Mouse (Mus musculus) neural tube, embryonic 12.5 days (tissue): ENCODE data around the gene AI413582. TPM values are rescaled to one million over a fixed set of nuclear protein-coding genes. Genes with fewer than 3 reads are reported as not detected.
A peak's percentile ranks its signal among the peaks of the same experiment; 100 is the strongest.

Experiments
- ATAC-seq: fragments of 200-750 bp; cut with Nextera tagmentation; 2 replicates; pipeline ENCODE4 v1.8.0; 2017; ENCODE audit warnings: low read depth, mild to moderate bottlenecking, moderate TSS enrichment, moderate library complexity; ENCODE audit not compliant: low FRiP score
- H3K27ac ChIP-seq: fragments of 300-500 bp; sonication (generic); 2 replicates; pipeline ENCODE4 v1.5.1; 2016
- H3K27me3 ChIP-seq: fragments of 300-500 bp; sonication (generic); replicated peaks from 2 replicates; pipeline ENCODE4 v1.6.1; 2016; ENCODE audit warnings: mild to moderate bottlenecking
- H3K36me3 ChIP-seq: fragments of 300-500 bp; sonication (generic); 2 replicates; pipeline ENCODE4 v1.6.1; 2016; ENCODE audit warnings: mild to moderate bottlenecking
- H3K4me1 ChIP-seq: fragments of 300-500 bp; sonication (generic); 2 replicates; pipeline ENCODE4 v1.6.1; 2016
- H3K4me2 ChIP-seq: fragments of 300-500 bp; sonication (generic); replicated peaks from 2 replicates; pipeline ENCODE4 v1.6.1; 2016; ENCODE audit warnings: mild to moderate bottlenecking
- H3K4me3 ChIP-seq: fragments of 300-500 bp; sonication (generic); 2 replicates; pipeline ENCODE4 v1.5.1; 2016
- H3K9ac ChIP-seq: fragments of 300-500 bp; sonication (generic); 2 replicates; pipeline ENCODE4 v1.6.1; 2016; ENCODE audit warnings: mild to moderate bottlenecking
- H3K9me3 ChIP-seq: fragments of 300-500 bp; sonication (generic); 2 replicates; pipeline ENCODE4 v1.6.1; 2016; ENCODE audit warnings: mild to moderate bottlenecking
- WGBS: fragments of 180-500 bp; shearing (Covaris S2); methylation state at CpG from one replicate; pipeline ENCODE4 v1.1.7; 2016; 5-methylcytosine and 5-hydroxymethylcytosine counted together
- polyA plus RNA-seq: library from polyadenylated mRNA; unstranded; fragments of >200 nt; fragmentation: Nextera tagmentation; extraction: Ambion mirVana; gene quantifications from 2 replicates; pipeline ENCODE4 v1.2.1, GENCODE M21; 2016

AI413582 gene
- polyA plus RNA-seq, 1 experiment from 2014 or later: 30.9 TPM

- H3K4me2 ChIP-seq: no peak overlapping the region
- H3K27me3 ChIP-seq: no peaks in the 10 kb centered on the region
- ATAC-seq: no peak
- no peak overlapping the region for H3K27ac ChIP-seq
- H3K4me1 ChIP-seq: peaks cover under 1% of the 10 kb centered on the region
- H3K9me3 ChIP-seq: no peaks in the 10 kb centered on the region
- H3K9ac ChIP-seq: no peak overlapping the region
- H3K4me3 ChIP-seq: no peak overlapping the region
- WGBS: 95% methylated on average over 15 of the region's 15 CpGs
- peaks cover 50% of the 10 kb centered on the region for H3K36me3 ChIP-seq
These were observed 30.3 kb upstream of the AI413582 start for GRCm38 (mm10) chr17:27595659-27596375.

DNA sequence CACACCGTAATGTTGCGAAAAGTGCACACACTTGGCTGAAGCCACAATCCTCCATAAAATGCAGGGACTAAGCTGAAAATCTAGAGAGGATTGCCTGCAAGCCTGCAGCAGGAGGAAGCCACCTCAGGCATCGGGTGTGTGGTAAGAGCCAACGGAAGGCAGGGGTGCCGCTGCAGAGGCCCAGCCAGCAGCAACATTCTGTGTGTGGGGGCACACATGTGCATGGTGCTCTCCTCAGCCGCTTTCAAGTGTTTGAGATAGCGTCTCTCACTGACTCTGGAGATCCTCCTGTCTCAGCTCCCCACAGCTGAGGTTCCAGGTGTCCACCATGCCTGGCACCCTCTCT is 27.0 kb upstream of the AI413582 start:
- Histone ChIP-seq H3K9ac (no peak overlapping the region), H3K27me3 (no peaks in the 10 kb centered on the region), H3K4me3 (no peak overlapping the region), H3K36me3 (peaks cover 75% of the 10 kb centered on the region), H3K27ac (no peak overlapping the region), H3K9me3 (no peaks in the 10 kb centered on the region), H3K4me1 (no peaks in the 10 kb centered on the region), H3K4me2 (no peak overlapping the region)
- 99% methylated on average over 7 of the region's 7 CpGs for WGBS
- ATAC-seq: no peak

- no peak overlapping the region for H3K9ac ChIP-seq
- no peak overlapping the region for H3K27ac ChIP-seq
- H3K36me3 ChIP-seq: peaks cover 75% of the 10 kb centered on the region
- no peak overlapping the region for H3K4me3 ChIP-seq
- H3K4me1 ChIP-seq: no peaks in the 10 kb centered on the region
- no peak for ATAC-seq
- H3K9me3 ChIP-seq: no peaks in the 10 kb centered on the region
- whole genome bisulfite sequencing: 91% methylated on average over 12 of the region's 12 CpGs
- no peaks in the 10 kb centered on the region for H3K27me3 ChIP-seq
- no peak overlapping the region for H3K4me2 ChIP-seq
These were observed 26.4 kb upstream of the AI413582 start for GRCm38 (mm10) chr17:27591826-27592564.

GRCm38 (mm10) chr17:27588231-27588630 is 22.7 kb upstream of the AI413582 start:
- Histone ChIP-seq H3K27me3 (no peaks in the 10 kb centered on the region), H3K4me3 (no peak overlapping the region), H3K4me2 (no peak overlapping the region), H3K4me1 (no peaks in the 10 kb centered on the region), H3K27ac (no peak overlapping the region), H3K9me3 (no peaks in the 10 kb centered on the region), H3K9ac (0 out of 2 replicates have a peak overlapping the region, but pooled peaks have one; percentile 35), H3K36me3 (peaks cover 65% of the 10 kb centered on the region)
- 84% methylated on average over 8 of the region's 8 CpGs for WGBS
- ATAC-seq: no peak

- Histone ChIP-seq H3K4me3 (no peak overlapping the region), H3K4me1 (no peaks in the 10 kb centered on the region), H3K4me2 (no peak overlapping the region), H3K9ac (no peak overlapping the region), H3K9me3 (no peaks in the 10 kb centered on the region), H3K27ac (no peak overlapping the region), H3K36me3 (peaks cover 65% of the 10 kb centered on the region), H3K27me3 (no peaks in the 10 kb centered on the region)
- no peak for ATAC-seq
- 81% methylated on average over 12 of the region's 12 CpGs for WGBS
These were observed 21.7 kb upstream of the AI413582 start for GRCm38 (mm10) chr17:27587252-27587651.

DNA sequence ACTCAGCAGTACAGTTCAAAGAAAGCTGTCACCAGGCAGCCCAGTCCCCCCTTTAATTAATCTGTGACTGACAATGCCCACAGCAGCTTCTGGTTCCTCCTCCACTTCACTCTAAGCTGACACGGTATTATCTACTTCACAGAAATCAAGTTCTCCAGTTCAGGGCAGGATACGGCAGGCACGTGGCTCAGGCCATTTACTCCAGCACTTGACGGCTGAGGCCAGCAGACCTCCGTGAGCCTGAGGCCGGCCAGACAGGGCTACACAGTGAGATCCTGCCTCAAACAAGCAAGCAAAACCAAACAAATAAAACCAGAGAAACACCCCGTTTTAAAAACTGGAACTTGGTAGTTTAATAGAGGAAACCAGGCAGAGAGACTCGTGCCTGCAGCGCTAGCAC is 21.1 kb upstream of the AI413582 start:
- 80% methylated on average over 9 of the region's 9 CpGs for WGBS
- Histone ChIP-seq H3K9ac (no peak overlapping the region), H3K4me1 (no peaks in the 10 kb centered on the region), H3K27me3 (no peaks in the 10 kb centered on the region), H3K27ac (no peak overlapping the region), H3K4me3 (no peak overlapping the region), H3K36me3 (peaks cover 65% of the 10 kb centered on the region), H3K4me2 (no peak overlapping the region), H3K9me3 (no peaks in the 10 kb centered on the region)
- ATAC-seq: no peak

DNA sequence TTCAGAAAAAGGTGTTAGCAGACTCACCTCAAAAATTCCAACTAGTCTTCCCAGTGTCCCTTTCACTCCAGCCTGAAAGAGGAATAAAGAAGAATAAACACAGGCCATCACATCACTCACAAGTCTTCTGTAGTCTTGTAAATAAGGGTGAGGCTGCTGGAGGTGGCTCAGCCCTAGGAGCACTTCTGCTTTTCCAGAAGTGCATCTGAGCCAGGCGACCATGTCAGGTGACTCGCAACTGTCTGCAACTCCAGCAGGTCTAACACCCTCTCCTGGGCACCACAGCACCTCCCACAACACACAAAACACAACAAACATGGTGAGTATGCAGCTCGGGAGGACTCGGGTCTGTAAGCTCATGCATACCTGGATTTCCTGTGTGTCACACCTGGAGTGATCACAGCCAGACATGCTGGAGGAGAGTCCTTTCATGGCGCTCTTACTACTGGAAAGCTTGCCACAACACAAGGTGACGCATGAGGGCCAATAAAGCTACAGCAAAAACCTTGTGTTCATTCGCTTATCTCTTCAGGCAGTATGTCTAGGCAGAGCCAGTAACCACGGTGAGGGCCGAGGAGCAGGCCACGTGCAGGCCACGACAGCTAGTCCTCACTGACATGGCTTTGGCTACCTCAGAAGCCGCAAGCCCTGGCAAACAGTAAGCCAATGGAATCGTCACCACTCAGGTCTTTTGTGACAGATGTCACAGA is 17.8 kb upstream of the AI413582 start:
- Histone ChIP-seq H3K36me3 (peaks cover 76% of the 10 kb centered on the region), H3K4me1 (no peaks in the 10 kb centered on the region), H3K9me3 (no peaks in the 10 kb centered on the region), H3K4me3 (no peak overlapping the region), H3K27ac (no peak overlapping the region), H3K4me2 (no peak overlapping the region), H3K9ac (no peak overlapping the region), H3K27me3 (no peaks in the 10 kb centered on the region)
- WGBS: 92% methylated on average over 13 of the region's 13 CpGs
- ATAC-seq: no peak

GRCm38 (mm10) chr17:27580392-27581068 is 15.0 kb upstream of the AI413582 start:
- Histone ChIP-seq H3K4me2 (no peak overlapping the region), H3K9me3 (no peaks in the 10 kb centered on the region), H3K4me1 (no peaks in the 10 kb centered on the region), H3K4me3 (no peak overlapping the region), H3K9ac (no peak overlapping the region), H3K27me3 (no peaks in the 10 kb centered on the region), H3K27ac (no peak overlapping the region), H3K36me3 (peaks cover 85% of the 10 kb centered on the region)
- ATAC-seq: no peak
- 93% methylated on average over 20 of the region's 20 CpGs for WGBS

GRCm38 (mm10) chr17:27579816-27580215 is 14.3 kb upstream of the AI413582 start:
- Histone ChIP-seq H3K4me2 (no peak overlapping the region), H3K9me3 (no peaks in the 10 kb centered on the region), H3K27me3 (no peaks in the 10 kb centered on the region), H3K4me3 (no peak overlapping the region), H3K36me3 (peaks cover 86% of the 10 kb centered on the region), H3K27ac (no peak overlapping the region), H3K4me1 (no peaks in the 10 kb centered on the region), H3K9ac (no peak overlapping the region)
- WGBS: 93% methylated on average over 8 of the region's 8 CpGs
- no peak for ATAC-seq

GRCm38 (mm10) chr17:27578487-27578886 is 12.9 kb upstream of the AI413582 start:
- H3K27me3 ChIP-seq: no peaks in the 10 kb centered on the region
- WGBS: 96% methylated on average over 10 of the region's 10 CpGs
- H3K27ac ChIP-seq: no peak overlapping the region
- H3K4me3 ChIP-seq: no peak overlapping the region
- no peaks in the 10 kb centered on the region for H3K9me3 ChIP-seq
- ATAC-seq: no peak
- H3K4me1 ChIP-seq: no peaks in the 10 kb centered on the region
- no peak overlapping the region for H3K4me2 ChIP-seq
- no peak overlapping the region for H3K9ac ChIP-seq
- H3K36me3 ChIP-seq: peaks cover 87% of the 10 kb centered on the region

- ATAC-seq: no peak
- no peak overlapping the region for H3K9ac ChIP-seq
- H3K9me3 ChIP-seq: no peaks in the 10 kb centered on the region
- 78% methylated on average over 6 of the region's 6 CpGs for WGBS
- no peak overlapping the region for H3K27ac ChIP-seq
- no peaks in the 10 kb centered on the region for H3K27me3 ChIP-seq
- H3K4me3 ChIP-seq: no peak overlapping the region
- H3K4me1 ChIP-seq: no peaks in the 10 kb centered on the region
- H3K4me2 ChIP-seq: no peak overlapping the region
- H3K36me3 ChIP-seq: peaks cover 83% of the 10 kb centered on the region
These were observed 11.9 kb upstream of the AI413582 start for GRCm38 (mm10) chr17:27577468-27577867.

- Histone ChIP-seq H3K9me3 (no peaks in the 10 kb centered on the region), H3K4me1 (no peaks in the 10 kb centered on the region), H3K4me2 (no peak overlapping the region), H3K36me3 (peaks cover 69% of the 10 kb centered on the region), H3K9ac (no peak overlapping the region), H3K27ac (no peak overlapping the region), H3K27me3 (no peaks in the 10 kb centered on the region), H3K4me3 (no peak overlapping the region)
- ATAC-seq: no peak
- 89% methylated on average over 7 of the region's 7 CpGs for WGBS
These were observed 10.5 kb upstream of the AI413582 start for GRCm38 (mm10) chr17:27576056-27576455.
